Mouse (Mus musculus): ENCODE results near the gene Prph. TPM values are rescaled to one million over a fixed set of nuclear protein-coding genes. Genes with fewer than 3 reads are reported as not detected.

The Prph gene
- polyA plus RNA-seq, 2 experiments from 2014 or later = not detected

GRCm38 (mm10) chr15:99099139-99099556 lies 44.2 kb downstream of the Prph start:
- ATAC-seq = no peak

GRCm38 (mm10) chr15:99099984-99100383 lies 45.0 kb downstream of the Prph start:
- ATAC-seq = no peak

GRCm38 (mm10) chr15:99105238-99105637 lies 50.3 kb downstream of the Prph start:
- no peak for ATAC-seq

GRCm38 (mm10) chr15:99107866-99108265 lies 52.9 kb downstream of the Prph start:
- no peak for ATAC-seq

Other genes with a start within 250 kb of the Prph start
- not detected for gene Ddn, start 245.7 kb upstream of the Prph start, polyA plus RNA-seq (2017; shearing (Covaris generic))
- 100 to 1,000 TPM in 1 of 2 experiments, 10 to 100 TPM in 1; 98.2 to 133 TPM for gene Prkag1, start 223.7 kb upstream of the Prph start, polyA plus RNA-seq (2017; shearing (Covaris generic))
- 10 to 100 TPM; 21.7 to 29.2 TPM for gene Kmt2d, start 184.0 kb upstream of the Prph start, polyA plus RNA-seq (2017; shearing (Covaris generic))
- 1 to 10 TPM; 8.7 to 8.8 TPM for gene Rhebl1, start 160.6 kb upstream of the Prph start, polyA plus RNA-seq (2017; shearing (Covaris generic))
- gene Dhh, start 156.6 kb upstream of the Prph start, polyA plus RNA-seq (2017; shearing (Covaris generic)) = under 1 TPM; 0.11 to 0.15 TPM
- gene Lmbr1l, start 136.9 kb upstream of the Prph start, polyA plus RNA-seq (2017; shearing (Covaris generic)) = 10 to 100 TPM; 24.2 to 42.0 TPM
- 100 to 1,000 TPM; 510 to 711 TPM for gene Tuba1b, start 120.6 kb upstream of the Prph start, polyA plus RNA-seq (2017; shearing (Covaris generic))
- not detected for gene Gm49450, start 101.6 kb upstream of the Prph start, polyA plus RNA-seq (2017; shearing (Covaris generic))
- gene Tuba1a, start 101.5 kb upstream of the Prph start, polyA plus RNA-seq (2017; shearing (Covaris generic)) = 100 to 1,000 TPM; 243 to 273 TPM
- gene Tuba1c, start 25.3 kb upstream of the Prph start, polyA plus RNA-seq (2017; shearing (Covaris generic)) = 100 to 1,000 TPM in 1 of 2 experiments, 10 to 100 TPM in 1; 98.3 to 120 TPM
- 1 to 10 TPM; 3.6 to 4.4 TPM for gene Troap, start 19.4 kb downstream of the Prph start, polyA plus RNA-seq (2017; shearing (Covaris generic))
- not detected for gene C1ql4, start 32.6 kb downstream of the Prph start, polyA plus RNA-seq (2017; shearing (Covaris generic))
- not detected for gene Dnajc22, start 38.0 kb downstream of the Prph start, polyA plus RNA-seq (2017; shearing (Covaris generic))
- not detected for gene Spats2, start 70.7 kb downstream of the Prph start, polyA plus RNA-seq (2017; shearing (Covaris generic))
- not detected for gene Kcnh3, start 169.7 kb downstream of the Prph start, polyA plus RNA-seq (2017; shearing (Covaris generic))
- 10 to 100 TPM; 54.8 to 55.6 TPM for gene Mcrs1, start 196.8 kb downstream of the Prph start, polyA plus RNA-seq (2017; shearing (Covaris generic))
- 1 to 10 TPM; 3.9 to 7.4 TPM for gene Prpf40b, start 239.9 kb downstream of the Prph start, polyA plus RNA-seq (2017; shearing (Covaris generic))
- under 1 TPM; 0.24 to 0.30 TPM for gene Fam186b, start 240.7 kb downstream of the Prph start, polyA plus RNA-seq (2017; shearing (Covaris generic))